Mouse (Mus musculus) gonadal fat pad, adult 2 months (tissue): ENCODE measurements around the gene Snx29. TPM values are rescaled to one million over a fixed set of nuclear protein-coding genes. Genes with fewer than 3 reads are reported as not detected.
"Not testable (repeated sequence)": the region's sequence is repeated elsewhere in the genome, so short reads cannot be mapped to it uniquely, and the experiment has no call there.

Source experiments
- DNase-seq: peaks from one replicate; pipeline ENCODE4 v3.0.0-alpha.2; 2012; ENCODE audit warnings: low read depth
- polyA plus RNA-seq: library from polyadenylated mRNA; depleted of rRNA; stranded (reverse); fragments of >200 nt; gene quantifications from 2 replicates; pipeline ENCODE4 v1.2.3, GENCODE M21; 2012

The Snx29 gene
- polyA plus RNA-seq, 1 experiment = 5.6 TPM

DNA sequence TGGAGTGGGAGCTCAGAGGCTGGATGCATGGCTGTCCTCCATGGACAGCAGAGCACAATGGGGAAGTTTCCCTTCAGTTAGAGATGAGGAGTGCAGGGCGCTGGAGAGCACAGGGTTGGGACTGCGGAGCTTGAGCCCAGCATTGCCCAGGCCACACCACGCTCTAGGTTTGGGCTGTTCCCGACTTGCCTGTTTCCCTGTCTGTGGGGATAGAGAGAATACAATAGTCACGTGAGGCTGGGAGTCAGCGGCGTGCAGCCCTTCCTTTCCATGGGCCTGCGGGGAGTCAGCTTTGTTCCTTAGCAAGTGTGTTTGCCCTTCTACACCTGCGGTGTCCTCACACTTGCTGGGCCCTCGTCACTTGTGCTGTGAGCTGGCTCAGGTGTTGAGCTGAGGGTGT lies 37.2 kb downstream of the Snx29 start:
- DNase-seq = no peak

DNA sequence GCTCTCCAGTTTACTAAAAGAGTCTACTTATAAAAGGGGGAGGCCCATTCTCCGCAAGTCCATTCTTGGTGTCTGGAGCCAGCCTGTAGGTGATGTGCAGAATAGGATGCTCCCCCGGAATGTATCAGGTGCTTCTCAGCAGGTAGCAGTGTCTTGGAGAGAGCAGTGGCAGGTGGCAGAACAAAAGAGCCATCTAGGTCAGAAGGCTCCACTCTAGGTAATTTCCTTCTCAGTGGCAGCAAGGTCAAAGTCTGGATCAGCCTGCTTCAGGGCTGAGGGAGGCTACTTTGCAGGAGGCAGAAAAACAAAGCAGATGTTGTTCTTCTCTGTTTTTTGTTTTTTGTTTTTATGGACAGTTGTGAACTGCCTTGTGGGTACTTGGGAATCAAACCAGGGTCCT lies 37.9 kb downstream of the Snx29 start:
- DNase-seq = not testable (repeated sequence)

DNA sequence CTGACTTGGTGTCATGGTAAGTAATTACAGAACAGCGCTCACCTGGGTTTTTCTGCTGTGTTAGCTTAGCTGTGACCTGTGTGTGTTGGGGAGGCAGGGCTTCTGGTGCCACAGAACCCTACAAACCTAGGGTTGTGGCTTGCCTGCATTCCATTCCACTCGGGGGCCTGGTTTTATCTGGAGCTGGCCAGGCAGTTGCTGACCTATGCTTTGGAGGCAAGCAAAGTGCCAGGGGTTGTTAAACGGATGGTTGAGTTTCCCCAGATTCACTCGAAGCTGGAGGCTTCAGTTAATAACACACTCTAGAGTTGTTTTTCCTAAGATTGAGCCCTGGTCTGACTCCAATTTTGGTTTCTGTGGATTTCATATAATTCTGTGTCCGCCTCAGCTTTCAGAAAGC lies 42.9 kb downstream of the Snx29 start:
- no peak for DNase-seq

DNA sequence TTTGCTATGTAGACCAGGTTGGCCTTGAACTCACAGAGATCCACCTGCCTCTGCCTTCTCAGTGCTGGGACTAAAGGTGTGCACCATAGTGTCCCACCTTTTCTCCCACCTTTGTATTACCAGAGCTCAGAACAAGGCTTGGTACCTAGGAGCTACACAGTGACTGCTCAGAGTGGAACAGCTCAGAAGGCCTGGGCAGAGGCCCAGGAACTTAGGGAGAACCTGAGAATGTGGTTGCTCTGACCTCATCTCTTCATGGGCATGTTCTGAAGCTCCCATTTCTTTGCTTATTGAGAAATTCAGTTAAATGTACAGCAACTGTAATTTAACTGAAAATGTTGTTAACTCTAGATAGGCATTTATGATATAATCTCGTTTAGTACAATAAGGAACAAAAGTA lies 44.1 kb downstream of the Snx29 start:
- DNase-seq = no peak

DNA sequence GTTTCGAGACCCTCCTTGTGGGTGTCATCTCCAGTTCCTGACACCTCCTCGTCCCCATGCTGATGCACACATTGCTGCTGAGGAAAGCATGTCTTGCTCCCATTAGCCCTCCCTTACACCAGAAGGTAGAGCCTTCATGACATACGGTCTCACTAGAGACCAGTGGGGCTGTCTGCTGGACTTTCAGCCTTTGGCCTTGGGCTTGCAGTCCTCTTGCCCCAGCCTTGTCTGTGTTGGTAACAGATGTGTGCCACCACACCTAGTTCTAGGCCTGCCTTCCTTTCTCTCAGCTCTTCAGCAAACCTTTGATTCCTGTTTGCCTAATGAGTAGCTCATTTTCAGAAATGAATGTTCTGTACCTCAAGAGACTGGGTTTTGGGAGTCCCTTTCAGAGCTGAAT lies 45.7 kb downstream of the Snx29 start:
- DNase-seq = no peak

DNA sequence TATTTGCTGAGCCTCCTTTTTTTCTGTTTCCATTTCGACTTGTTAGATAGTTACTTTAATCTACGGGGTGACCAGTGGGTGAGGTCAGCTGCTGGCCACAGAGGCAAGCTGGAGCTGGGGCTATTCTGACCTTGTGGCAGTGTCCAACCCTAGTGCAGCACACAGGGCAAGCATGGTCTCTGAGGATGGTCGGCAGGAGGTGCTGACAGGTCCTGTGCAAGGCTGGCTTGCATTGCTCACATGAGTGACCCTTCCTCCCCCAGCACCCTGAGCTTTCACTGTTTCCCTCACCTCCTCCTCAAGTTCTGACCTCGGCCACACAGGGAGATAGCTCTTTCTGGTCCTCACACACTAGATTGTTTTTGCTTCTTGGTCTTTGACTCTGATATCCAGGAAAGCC lies 46.5 kb downstream of the Snx29 start:
- no peak for DNase-seq

DNA sequence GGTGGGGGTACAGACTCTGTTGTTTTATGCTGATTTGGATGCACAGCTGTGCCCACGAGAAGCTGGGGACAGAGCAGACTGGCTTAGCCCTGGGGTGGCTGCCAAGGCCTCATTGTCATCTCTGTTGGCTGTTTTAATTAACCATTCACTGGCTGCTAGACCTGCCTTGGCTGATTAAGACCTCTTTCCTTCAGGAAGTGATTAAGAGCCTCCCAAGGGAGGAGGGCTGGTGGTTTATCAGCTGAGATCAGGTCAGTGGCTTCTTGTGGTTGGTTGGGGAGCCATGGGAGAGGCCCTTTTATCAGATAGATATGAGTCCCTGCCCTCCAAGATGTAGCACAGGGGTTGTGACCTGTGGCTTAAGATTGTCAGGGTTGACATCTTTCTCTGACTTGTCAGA lies 46.9 kb downstream of the Snx29 start:
- no peak for DNase-seq

DNA sequence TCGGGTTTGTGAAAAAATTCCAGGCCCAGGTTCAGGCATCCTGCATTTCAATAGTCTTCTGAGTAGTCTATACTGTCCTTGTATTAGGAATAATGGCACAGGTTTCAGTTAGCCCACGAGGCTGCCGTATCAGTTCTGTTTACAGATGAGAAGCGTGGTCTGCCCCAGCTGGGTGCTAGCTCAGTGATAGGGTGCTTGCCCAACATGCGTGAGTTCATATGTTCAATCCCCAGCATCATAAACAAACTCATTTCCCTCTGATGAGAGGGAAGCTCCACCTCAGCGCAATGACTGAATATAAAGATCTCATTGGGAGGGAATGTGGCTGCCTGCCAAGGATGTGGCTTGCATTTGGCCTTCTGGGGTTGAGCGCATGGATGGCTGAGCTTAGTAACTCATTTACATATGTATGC lies 47.4 kb downstream of the Snx29 start:
- no peak for DNase-seq

DNA sequence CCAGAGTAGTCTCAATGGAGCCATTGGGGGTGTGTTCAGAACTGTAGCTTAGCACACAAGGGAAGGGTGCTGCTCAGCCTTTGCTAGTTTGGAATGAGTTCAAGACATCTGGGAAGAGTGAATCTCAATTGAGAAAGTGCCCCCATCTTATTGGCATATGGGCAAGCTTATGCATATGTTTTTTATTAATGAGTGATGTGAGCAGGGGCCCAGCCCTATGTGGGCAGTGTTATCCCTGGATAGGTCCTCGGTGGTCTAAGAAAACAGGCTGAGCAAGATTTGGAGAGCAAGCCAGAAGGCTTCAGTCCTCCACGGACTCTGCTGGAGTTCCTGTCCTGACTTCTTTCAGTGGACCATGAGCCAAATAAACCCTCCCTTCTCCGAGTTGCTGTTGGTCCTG lies 56.6 kb downstream of the Snx29 start:
- DNase-seq = no peak

DNA sequence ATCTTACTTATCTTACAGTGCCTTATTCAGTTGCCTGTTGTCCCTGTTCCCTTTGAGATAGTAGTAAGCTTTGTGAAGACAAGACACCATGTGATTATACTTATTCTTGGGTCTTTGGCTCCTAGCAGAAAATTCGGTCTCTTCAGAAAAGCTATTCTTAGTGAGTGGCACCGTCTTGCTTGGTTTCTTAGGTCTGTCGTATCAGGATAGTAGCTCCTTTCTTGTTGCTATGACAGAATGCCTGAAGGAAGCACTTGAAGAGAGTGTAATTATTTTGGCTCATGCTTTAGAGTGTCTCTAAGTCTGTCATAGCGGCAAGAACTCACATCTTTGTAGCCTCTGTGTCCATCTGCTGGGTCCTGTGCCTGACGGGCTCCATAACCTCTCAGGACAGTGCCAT lies 57.3 kb downstream of the Snx29 start:
- DNase-seq = no peak

DNA sequence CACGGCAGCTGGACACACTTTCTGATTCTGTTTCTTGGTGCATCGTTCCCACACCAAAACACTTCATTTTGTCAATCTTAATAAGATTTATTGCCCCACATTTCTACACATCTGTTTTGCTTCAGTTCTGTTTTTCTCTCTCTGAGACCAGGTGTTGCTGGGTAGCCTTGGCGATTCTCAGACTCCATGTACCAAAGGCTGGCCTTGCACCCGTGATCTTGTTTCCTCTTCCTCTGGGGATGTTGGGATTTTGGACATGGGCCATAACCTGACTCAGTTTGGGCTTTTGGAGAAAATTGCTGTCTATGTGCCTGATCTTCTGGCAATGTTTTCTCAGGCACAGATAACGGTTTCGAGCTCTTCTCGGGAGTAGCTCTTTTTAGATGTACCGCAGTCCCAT lies 58.2 kb downstream of the Snx29 start:
- DNase-seq = no peak

DNA sequence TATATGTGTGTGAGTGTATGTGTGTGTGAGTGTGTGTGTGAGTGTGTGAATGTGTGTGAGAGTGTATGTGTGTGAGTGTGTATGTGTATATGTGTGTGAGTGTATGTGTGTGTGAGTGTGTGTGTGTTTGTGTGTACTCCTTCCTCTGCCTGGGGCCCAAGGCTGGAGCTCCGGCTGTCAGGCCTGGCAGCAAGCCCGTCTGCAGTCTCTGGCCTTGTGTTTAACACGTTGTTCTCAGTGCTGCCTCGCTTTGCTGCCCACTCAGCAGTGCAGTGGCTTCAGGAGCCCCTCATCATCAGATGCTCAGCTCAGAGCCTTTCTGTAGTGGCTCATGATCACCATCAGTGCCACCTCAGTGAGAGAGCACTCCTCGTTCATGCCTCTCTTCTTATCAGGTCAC lies 61.7 kb downstream of the Snx29 start:
- no peak for DNase-seq

DNA sequence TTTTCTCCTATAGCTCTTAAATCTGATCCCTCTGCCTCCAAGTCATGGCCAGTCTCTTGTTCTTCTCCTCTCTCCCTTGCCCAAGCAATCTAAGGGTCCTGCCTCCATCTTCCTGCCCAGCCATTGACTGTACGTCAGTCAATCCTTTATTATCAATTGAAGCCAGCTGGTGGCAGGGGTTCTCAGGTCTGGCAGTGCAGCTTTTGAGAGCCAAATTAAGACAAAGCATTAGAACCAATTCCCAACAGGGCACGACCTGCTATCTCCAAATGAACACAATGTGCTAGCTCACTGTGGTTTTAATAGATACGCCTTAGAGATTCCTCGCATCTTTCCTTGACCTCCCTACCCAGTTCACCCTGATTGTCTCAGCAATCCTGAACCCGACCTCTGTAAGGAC lies 62.4 kb downstream of the Snx29 start:
- DNase-seq = no peak

DNA sequence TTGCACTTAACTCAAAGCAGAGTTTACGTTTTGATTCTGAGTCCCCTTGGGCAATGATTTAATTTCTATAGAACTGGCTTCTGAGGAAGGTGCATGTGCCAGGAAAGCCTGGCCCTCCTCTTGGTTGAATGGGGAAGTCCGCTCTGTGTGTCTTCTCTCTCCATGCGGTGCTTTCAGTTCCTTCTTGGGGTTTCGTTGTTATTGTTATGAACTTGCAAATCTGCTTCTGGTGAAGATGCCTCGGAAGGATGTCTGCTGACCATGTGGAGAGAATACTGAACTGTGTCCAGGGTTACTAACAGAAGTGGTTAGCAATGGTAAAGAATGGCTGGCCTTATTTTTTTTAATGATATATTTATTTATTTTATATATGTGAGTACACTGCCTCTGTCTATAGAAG lies 63.1 kb downstream of the Snx29 start:
- DNase-seq = no peak

DNA sequence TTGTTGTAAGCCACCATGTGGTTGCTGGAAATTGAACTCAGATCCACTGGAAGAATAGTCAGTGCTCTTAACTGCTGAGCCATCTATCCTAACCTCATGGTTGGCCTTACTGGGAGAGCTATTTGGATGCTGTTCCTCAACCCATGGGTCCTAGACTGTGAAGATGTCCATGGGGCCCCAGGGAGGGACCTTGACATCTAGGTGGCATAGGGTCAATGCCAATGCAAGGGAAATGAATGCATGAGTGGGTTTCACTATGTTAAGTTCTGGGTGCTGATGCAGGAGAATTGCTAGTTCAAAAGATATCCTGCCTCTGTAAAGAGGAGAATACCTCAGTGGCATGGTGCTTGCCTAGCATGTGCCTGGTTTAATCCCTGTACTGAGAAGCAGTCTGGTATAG lies 63.5 kb downstream of the Snx29 start:
- DNase-seq = no peak

DNA sequence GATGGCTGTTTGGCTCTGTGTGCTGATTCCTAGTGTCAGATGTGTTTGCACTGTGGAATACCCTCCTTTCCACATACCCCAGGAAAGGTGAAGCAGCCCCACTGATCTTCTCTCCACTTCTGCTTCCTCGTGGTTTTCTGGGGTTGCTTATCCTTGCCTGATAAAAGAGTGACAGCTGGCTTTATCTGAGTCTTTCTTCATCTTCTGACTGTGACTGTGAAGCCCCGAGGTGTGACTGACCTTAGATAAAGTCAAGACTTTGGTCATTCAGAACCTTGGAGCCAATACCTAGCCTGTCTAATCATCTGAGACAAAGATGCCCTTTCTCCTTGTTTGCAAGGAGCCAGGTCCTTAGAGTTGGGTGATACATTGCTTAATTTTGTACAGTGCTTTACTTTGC lies 65.4 kb downstream of the Snx29 start:
- DNase-seq = no peak

DNA sequence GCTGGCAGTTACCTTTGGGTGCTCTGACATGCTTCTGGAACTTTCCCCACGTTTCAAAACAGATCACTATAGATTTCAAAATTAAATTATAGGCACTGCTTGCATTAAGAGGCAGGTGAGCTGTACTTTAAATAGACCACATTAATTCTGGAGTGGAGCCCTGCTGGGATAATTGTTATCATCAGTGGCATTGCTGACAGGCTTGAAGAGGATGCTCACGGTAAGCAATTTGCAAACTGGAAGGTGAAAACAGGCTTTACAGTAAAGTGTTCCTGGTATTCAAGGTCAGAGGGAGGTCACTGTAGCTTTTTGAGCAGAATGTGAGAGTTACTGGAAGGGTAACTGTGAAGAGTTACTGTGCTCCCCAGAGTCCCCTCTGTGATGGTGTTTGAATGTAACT lies 66.6 kb downstream of the Snx29 start:
- DNase-seq = no peak

DNA sequence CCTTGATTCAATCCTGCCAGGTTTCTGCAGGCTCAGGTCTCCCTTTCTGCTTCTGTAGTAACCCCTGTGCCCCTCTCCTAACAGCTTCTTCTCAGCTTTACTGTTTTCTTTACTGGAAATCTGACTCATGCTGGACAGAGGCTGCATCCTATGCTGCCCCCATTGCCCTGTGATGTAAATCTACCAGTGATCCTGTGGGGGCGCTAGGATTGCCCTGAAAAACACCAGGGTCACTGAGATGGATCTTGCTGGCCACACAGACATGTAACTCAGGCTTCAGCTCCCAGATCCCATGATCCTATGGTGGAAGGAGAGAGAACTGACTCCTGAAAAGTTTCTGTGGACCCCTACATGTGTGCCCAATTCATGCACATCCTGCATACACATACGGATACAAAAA lies 73.9 kb downstream of the Snx29 start:
- DNase-seq = no peak

DNA sequence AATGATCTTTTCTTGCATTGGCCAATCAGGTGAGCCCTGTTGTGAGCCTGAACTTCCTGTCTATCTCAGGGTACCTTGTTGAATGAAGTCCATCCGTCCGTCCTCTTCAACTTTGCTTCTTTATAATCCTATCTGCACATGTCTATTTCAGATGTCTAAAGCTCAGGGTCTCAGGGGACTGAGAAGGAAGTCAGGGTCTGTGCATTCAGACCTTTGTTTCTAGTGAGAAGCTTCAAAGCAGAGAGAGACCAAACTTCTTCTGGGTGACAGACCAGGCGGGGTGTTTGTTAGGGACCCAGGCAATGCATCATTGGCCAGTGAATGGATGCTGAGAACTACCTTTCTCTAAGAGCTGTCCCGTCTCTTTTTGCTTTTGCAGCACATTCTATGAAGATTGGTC lies 76.7 kb downstream of the Snx29 start:
- DNase-seq = no peak

DNA sequence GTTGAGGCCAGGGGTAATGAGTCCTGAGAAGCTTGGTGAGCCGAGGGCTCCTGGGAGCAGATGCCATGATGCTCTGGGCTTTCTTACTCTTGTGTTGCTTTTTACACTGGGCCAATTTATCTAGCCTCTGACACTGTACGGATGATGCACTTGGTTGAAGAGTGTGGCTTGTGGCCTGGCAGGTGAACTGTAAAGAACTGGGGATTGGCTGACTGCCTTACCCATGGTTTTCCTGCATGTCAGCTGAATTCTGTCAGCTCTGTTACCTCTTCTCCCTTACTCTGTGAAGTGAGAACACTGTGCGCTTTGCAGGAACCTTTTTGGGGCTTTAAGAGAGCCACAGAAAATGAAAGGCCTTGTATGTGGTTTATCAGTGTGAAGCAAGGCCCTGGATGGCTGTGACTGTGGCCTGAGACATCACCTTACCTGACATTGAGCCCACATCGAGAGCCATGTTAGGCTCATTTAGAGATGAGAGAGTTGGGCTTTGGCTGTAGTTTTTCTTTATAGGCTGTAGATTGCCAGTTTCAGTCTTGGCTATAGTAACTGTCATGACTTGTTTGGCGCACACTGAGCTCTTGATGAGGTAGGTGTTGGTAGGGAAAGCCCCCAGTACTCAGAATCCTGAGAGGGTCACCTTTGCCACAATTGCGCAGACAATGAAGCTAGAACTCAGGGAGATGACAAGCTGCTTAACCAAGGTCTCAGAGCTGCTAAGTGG lies 77.3 kb downstream of the Snx29 start:
- DNase-seq = no peak

DNA sequence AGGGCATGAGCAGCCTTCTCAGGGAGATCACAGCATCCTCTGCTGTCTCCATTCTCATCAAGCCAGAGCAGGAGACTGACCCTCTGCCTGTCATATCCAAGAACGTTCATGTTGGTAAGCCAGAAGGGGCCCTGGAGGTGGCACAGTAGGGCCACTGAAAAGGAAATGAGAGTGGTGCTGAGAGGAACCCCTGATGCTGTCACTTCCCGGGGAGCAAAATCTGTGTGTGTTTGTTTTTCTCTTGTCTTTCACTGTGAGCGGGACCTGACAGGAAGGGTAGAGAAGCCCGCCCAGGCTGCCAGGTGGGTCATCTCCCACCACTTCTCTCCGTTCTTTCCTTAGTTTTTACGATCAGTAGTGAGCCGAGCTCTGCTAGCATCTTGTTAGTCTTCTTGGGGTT lies 78.2 kb downstream of the Snx29 start:
- DNase-seq = no peak

DNA sequence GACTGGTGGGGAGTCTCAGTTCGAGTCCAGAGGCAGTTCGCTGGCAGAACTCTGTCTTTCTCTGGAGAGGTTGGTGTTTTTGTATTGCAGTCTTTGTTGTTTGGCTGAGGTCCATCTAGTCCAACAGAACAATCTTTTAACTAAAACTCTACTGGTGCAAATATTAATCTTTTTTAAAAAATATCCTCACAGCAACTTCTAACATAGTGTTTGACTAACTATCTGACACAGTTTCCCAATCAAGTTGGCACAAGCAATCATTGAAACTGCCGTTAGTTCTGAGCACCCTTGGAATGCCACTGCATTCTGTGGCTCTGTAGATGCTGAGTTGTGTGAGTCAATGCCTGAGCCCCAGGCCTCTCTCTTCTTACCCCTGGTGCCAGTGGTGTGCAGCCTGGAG lies 82.5 kb downstream of the Snx29 start:
- DNase-seq = no peak

DNA sequence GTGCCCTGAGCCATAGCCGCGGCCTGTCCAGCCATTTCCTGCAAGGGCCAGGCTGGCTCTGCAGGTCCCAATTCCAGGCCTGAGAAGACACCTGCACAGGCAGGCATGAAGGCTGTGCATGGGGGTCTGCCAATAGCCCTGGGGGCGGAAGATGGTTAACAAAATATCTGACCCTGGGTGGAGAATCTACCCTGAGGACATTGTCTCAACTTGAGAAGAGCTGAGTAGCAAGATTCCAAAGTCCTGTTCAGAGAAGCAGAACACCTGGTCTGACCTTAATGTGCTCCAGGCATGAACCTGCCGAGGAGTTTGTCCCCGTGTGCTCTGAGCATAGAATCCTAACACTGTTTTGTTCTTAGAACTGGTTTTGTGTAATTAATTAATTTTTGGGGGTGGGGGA lies 83.5 kb downstream of the Snx29 start:
- peak; percentile 40 for DNase-seq

DNA sequence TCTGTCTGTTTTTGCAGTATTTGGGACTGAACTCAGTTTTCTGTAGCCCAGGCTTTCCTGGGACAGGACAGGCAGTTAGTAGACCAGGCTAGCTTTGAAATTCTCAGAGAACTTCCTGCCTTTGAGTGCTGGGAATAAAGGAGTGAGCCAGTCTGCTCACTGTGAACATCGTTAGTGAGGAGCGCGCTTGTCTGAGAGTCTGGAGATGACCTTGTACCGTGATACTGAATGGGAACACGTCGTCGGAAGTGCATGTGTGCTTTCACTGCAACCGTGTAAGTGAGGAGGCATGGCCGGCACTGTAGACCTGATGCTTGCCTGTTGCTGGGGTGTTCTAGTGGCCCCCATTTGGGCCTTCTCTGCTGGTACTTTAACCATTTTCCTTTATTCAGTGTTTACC lies 83.9 kb downstream of the Snx29 start:
- no peak for DNase-seq
